Mouse (Mus musculus) kidney, postnatal 0 days (tissue): Measurements from ENCODE around the gene Chst13. TPM values are rescaled to one million over a fixed set of nuclear protein-coding genes. Genes with fewer than 3 reads are reported as not detected.
A peak's percentile ranks its signal among the peaks of the same experiment; 100 is the strongest.

Experiments
- ATAC-seq: fragments of 200-750 bp; cut with Nextera tagmentation; replicated peaks from 2 replicates; pipeline ENCODE4 v1.8.0; 2017; ENCODE audit warnings: low read depth, moderate number of reproducible peaks, moderate TSS enrichment, moderate library complexity; ENCODE audit not compliant: low FRiP score
- DNase-seq: peaks from one replicate; pipeline ENCODE4 v3.0.0-alpha.2; 2016; ENCODE audit warnings: low spot score
- H3K27ac ChIP-seq: fragments of 300-500 bp; sonication (generic); 2 replicates; pipeline ENCODE4 v1.5.1; 2014; ENCODE audit warnings: mild to moderate bottlenecking
- H3K27me3 ChIP-seq: fragments of 300-500 bp; sonication (generic); 2 replicates; pipeline ENCODE4 v1.6.1; 2014; ENCODE audit warnings: low read length, mixed read lengths; ENCODE audit not compliant: insufficient read depth
- H3K36me3 ChIP-seq: fragments of 300-500 bp; sonication (generic); 2 replicates; pipeline ENCODE4 v1.6.1; 2014; ENCODE audit warnings: low read length, mixed read lengths; ENCODE audit not compliant: insufficient read depth
- H3K4me1 ChIP-seq: fragments of 300-500 bp; sonication (generic); replicated peaks from 2 replicates; pipeline ENCODE4 v1.6.1; 2014; ENCODE audit warnings: antibody characterized with exemption, low read length, mixed read lengths; ENCODE audit not compliant: insufficient read depth
- H3K4me2 ChIP-seq: fragments of 300-500 bp; sonication (generic); 2 replicates; pipeline ENCODE4 v1.6.1; 2014; ENCODE audit warnings: mild to moderate bottlenecking, low read length, moderate library complexity, mixed read lengths
- H3K4me3 ChIP-seq: fragments of 300-500 bp; sonication (generic); replicated peaks from 2 replicates; pipeline ENCODE4 v1.5.1; 2014; ENCODE audit warnings: low read depth, low read length
- H3K9ac ChIP-seq: fragments of 300-500 bp; sonication (generic); 2 replicates; pipeline ENCODE4 v1.6.1; 2014; ENCODE audit warnings: low read depth, low read length
- H3K9me3 ChIP-seq: fragments of 300-500 bp; sonication (generic); replicated peaks from 2 replicates; pipeline ENCODE4 v1.6.1; 2016; ENCODE audit warnings: low read length, inconsistent platforms, mixed read lengths
- CTCF ChIP-seq: IDR thresholded peaks from 2 replicates; pipeline ENCODE4 v1.5.1; 2016; ENCODE audit warnings: antibody characterized with exemption, low read depth, mild to moderate bottlenecking, moderate library complexity
- WGBS: fragments of 180-500 bp; shearing (Covaris S2); extraction: QIAGEN DNeasy Blood & Tissue Kit; methylation state at CpG from one replicate; pipeline ENCODE4 v1.1.7; 2014; 5-methylcytosine and 5-hydroxymethylcytosine counted together
- polyA plus RNA-seq: library from polyadenylated mRNA; unstranded; fragments of >200 nt; fragmentation: Nextera tagmentation; extraction: Ambion mirVana; gene quantifications from 2 replicates; pipeline ENCODE4 v1.2.1, GENCODE M21; 2015

Gene Chst13
- polyA plus RNA-seq, 1 experiment from 2014 or later, result 4.4 TPM

DNA sequence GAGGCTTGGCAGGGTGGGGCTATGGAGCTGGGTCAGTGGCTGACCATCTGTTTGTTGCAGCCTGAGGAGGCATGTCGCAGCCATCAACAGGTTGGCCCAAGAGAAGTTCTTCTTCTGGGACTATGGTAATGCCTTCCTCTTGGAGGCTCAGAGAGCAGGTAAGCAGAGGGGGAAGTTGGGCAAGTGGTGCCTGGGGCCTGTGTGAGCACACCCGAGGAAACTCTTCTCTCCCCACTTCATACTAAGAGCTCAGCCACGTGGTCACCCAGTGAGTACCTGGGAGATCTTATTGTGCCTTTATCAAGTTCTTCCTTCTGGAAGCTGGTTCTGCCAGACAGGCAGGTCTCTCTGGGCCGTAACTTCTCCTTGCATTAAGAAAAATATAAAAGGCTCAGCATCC is 22.2 kb upstream of the Chst13 start:
- 72% methylated on average over 4 of the region's 4 CpGs for WGBS

DNA sequence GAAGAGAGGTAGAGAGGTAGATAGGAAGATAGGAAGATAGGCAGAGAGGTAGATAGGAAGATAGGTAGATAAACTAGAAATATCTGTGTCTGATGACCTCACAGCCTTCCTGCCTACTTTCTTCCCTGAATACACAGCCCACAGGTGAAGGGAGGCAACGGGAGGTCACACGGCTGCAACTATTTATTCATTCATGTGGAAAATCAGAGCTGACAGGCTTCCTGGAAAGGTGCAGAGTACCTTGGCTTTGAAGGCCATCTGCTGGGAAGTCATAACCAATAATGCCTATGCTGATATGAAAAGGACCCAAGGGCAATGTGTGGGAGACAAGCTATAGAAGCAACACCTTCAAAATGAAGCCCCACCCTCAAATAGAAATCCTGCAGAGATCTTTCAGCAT is 17.4 kb upstream of the Chst13 start:
- Histone ChIP-seq H3K4me3 (no peak overlapping the region), H3K36me3 (no peaks in the 10 kb centered on the region), H3K9ac (no peak overlapping the region), H3K9me3 (no peaks in the 10 kb centered on the region), H3K4me2 (no peak overlapping the region), H3K27me3 (no peaks in the 10 kb centered on the region), H3K4me1 (no peaks in the 10 kb centered on the region), H3K27ac (no peak overlapping the region)
- 51% methylated on average over 2 of the region's 2 CpGs for WGBS
- DNase-seq (no peak), ATAC-seq (no peak)
- TF ChIP-seq CTCF, result no peak

More for the DNA sequence above, 22.2 kb upstream of the Chst13 start:
- TF ChIP-seq CTCF, result no peak
- no peak overlapping the region for H3K27ac ChIP-seq
- no peaks in the 10 kb centered on the region for H3K27me3 ChIP-seq
- H3K4me3 ChIP-seq, result no peak overlapping the region
- ATAC-seq (no peak), DNase-seq (no peak)
- no peak overlapping the region for H3K9ac ChIP-seq
- H3K36me3 ChIP-seq, result no peaks in the 10 kb centered on the region
- no peaks in the 10 kb centered on the region for H3K4me1 ChIP-seq
- no peaks in the 10 kb centered on the region for H3K9me3 ChIP-seq
- H3K4me2 ChIP-seq, result no peak overlapping the region

DNA sequence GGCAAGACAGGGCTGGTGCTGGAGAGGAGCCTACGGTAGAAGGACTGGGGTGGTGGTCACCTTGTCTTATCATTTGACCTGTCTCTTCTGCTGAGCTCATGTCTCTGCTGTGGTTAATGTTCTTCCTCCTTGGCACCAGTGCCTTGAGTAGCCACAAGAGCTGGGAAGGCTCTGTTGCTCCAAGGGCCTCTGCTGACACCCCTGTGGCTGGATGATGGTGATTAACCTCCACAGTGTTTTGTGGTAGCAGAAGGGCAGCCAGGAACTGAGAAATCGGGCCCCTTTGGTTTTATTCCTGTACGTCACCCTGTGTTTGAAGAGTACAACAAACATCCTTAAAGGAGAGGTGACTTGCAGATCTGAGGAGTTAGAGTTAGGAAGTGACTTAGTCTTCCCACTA is 9.3 kb upstream of the Chst13 start:
- H3K4me1 ChIP-seq, result no peaks in the 10 kb centered on the region
- no peak for TF ChIP-seq CTCF
- no peaks in the 10 kb centered on the region for H3K36me3 ChIP-seq
- no peak for ATAC-seq
- H3K9ac ChIP-seq, result no peak overlapping the region
- no peaks in the 10 kb centered on the region for H3K9me3 ChIP-seq
- H3K4me2 ChIP-seq, result no peak overlapping the region
- H3K27me3 ChIP-seq, result no peaks in the 10 kb centered on the region
- no peak overlapping the region for H3K27ac ChIP-seq
- no peak overlapping the region for H3K4me3 ChIP-seq
- 86% methylated on average over 3 of the region's 3 CpGs for WGBS
- no peak for DNase-seq

DNA sequence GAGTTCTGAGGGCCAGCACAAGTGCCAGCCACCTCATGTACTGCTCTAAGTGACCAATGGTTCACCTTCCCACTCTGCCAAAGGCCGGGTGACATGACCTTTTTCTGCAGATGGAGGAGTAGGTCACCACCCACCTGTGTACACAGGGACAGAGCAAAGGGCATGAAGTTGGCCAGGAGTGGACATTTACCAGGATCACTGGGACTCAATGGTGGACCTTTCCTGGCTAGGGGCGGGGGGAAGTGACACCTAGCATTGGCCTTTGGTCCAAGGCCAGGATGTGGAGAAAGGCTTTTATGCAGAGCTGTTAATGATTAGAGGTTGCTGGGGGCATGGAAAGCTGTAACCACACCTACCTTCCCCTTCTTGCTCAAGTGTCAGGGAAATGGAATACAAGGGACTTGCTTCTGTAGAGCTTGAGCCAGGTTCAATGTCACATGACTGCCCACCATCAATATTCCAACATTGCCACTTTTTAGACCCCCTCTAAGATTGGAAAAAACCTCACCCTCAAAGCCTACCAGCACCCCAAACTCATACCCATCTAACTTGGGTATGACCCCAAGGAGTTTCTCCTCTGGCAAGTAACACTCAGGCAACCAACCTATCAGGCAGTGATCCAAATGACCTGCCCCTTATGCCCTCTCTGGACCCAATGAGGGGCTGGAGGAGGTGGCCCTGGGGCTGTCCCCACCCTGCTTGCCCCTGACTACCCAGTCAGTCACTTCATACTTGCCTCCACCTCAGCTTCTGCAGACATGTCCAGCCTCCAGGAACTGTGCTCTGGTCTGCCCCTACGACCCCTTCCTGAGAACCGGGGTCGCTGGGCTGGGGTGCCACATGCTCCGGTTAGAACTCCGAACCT is 7.8 kb upstream of the Chst13 start, which contains the start of gene Uroc1:
Uroc1 (plus strand) TSS at position 724 of the 865 bp plus-strand sequence.
- no peak within 1 kb of the TSS for H3K9ac ChIP-seq
- ATAC-seq (peak; percentile 63; the same call in 1 of the 2 replicates), DNase-seq (peak; percentile 16)
- H3K27me3 ChIP-seq, result no peaks in the 10 kb centered on the region
- no peak within 1 kb of the TSS for H3K4me3 ChIP-seq
- H3K27ac ChIP-seq, result no peak within 1 kb of the TSS
- H3K9me3 ChIP-seq, result no peaks in the 10 kb centered on the region
- 84% methylated on average over 7 of the region's 7 CpGs for WGBS
- no peak for TF ChIP-seq CTCF
- no peak within 1 kb of the TSS for H3K4me2 ChIP-seq
- H3K4me1 ChIP-seq, result no peaks in the 10 kb centered on the region
- no peaks in the 10 kb centered on the region for H3K36me3 ChIP-seq

DNA sequence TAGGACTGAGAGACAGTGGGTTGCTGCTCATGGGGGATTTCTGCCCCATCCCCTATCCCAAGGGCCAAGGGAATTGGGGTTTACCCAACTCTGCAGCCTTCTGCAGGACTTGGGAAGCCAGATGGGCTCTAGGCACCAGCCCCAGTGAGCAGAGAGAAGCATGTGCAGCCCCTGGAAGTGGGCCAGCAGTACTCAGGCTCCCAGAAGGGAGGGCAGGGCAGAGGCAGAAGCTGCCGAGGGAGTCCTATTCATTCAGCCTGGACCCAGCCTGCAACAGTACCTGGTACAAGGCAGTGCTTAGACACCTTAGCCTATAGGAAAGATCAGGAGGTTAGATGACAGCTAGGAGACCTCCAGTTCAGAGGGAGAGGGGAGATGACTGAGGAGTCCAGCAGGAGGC is 5.0 kb upstream of the Chst13 start:
- H3K27ac ChIP-seq, result no peak overlapping the region
- H3K4me2 ChIP-seq, result no peak overlapping the region
- TF ChIP-seq CTCF, result peak; percentile 46; the same call in 1 of the 2 replicates
- no peak for ATAC-seq
- no peaks in the 10 kb centered on the region for H3K36me3 ChIP-seq
- no peaks in the 10 kb centered on the region for H3K4me1 ChIP-seq
- H3K9me3 ChIP-seq, result no peaks in the 10 kb centered on the region
- no peaks in the 10 kb centered on the region for H3K27me3 ChIP-seq
- peak; percentile 29 for DNase-seq
- WGBS, result 0% methylated on average over 1 of the region's 1 CpGs
- no peak overlapping the region for H3K9ac ChIP-seq
- H3K4me3 ChIP-seq, result no peak overlapping the region

DNA sequence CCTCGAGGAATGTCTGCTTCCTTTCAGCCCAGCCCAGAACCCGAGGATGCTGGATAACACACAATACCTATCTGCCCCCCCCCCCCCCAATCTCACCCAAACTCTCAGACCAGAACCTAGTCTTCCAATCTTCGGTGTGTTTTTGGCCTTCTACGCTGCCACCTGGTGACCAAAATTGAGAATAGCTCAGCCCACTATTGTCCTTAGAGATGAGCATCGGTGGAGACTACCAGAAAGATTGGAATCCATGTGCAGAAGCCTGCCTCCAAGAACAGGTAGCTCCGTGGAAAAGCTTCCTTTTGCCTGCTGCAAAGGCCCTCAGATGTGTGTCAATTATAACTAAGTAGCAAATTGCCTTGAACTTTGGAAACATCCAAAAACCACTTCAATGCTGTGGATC is 2.7 kb upstream of the Chst13 start:
- H3K36me3 ChIP-seq, result no peaks in the 10 kb centered on the region
- ATAC-seq, result no peak
- no peak overlapping the region for H3K4me2 ChIP-seq
- peak; percentile 73 for TF ChIP-seq CTCF
- no peaks in the 10 kb centered on the region for H3K27me3 ChIP-seq
- no peak overlapping the region for H3K27ac ChIP-seq
- H3K9ac ChIP-seq, result no peak overlapping the region
- DNase-seq, result peak; percentile 51
- H3K9me3 ChIP-seq, result no peaks in the 10 kb centered on the region
- H3K4me1 ChIP-seq, result no peaks in the 10 kb centered on the region
- H3K4me3 ChIP-seq, result no peak overlapping the region
- 21% methylated on average over 6 of the region's 6 CpGs for WGBS
